Mouse (Mus musculus) forebrain, embryonic 15.5 days (tissue): ENCODE measurements around the gene Cabp4. TPM values are rescaled to one million over a fixed set of nuclear protein-coding genes. Genes with fewer than 3 reads are reported as not detected.
A peak's percentile ranks its signal among the peaks of the same experiment; 100 is the strongest.
"Not testable (repeated sequence)": the region's sequence is repeated elsewhere in the genome, so short reads cannot be mapped to it uniquely, and the experiment has no call there.

ENCODE experiments used
- ATAC-seq: fragments of 200-750 bp; cut with Nextera tagmentation; replicated peaks from 2 replicates; pipeline ENCODE4 v1.8.0; 2017; ENCODE audit warnings: mild to moderate bottlenecking, moderate TSS enrichment, moderate library complexity
- H3K27ac ChIP-seq: fragments of 300-500 bp; sonication (generic); replicated peaks from 2 replicates; pipeline ENCODE4 v1.5.1; 2015; ENCODE audit warnings: mild to moderate bottlenecking, inconsistent platforms
- H3K27me3 ChIP-seq: fragments of 300-500 bp; sonication (generic); 2 replicates; pipeline ENCODE4 v1.6.1; 2015; ENCODE audit warnings: inconsistent platforms
- H3K36me3 ChIP-seq: fragments of 300-500 bp; sonication (generic); 2 replicates; pipeline ENCODE4 v1.6.1; 2015; ENCODE audit warnings: mild to moderate bottlenecking, inconsistent platforms
- H3K4me1 ChIP-seq: fragments of 300-500 bp; sonication (generic); 2 replicates; pipeline ENCODE4 v1.6.1; 2015; ENCODE audit warnings: inconsistent platforms
- H3K4me2 ChIP-seq: fragments of 300-500 bp; sonication (generic); replicated peaks from 2 replicates; pipeline ENCODE4 v1.6.1; 2015; ENCODE audit warnings: mild to moderate bottlenecking, inconsistent platforms
- H3K4me3 ChIP-seq: fragments of 300-500 bp; sonication (generic); 2 replicates; pipeline ENCODE4 v1.5.1; 2015; ENCODE audit warnings: mild to moderate bottlenecking, inconsistent platforms
- H3K9ac ChIP-seq: fragments of 300-500 bp; sonication (generic); replicated peaks from 2 replicates; pipeline ENCODE4 v1.6.1; 2015; ENCODE audit warnings: mild to moderate bottlenecking, inconsistent platforms
- H3K9me3 ChIP-seq: fragments of 300-500 bp; sonication (generic); 2 replicates; pipeline ENCODE4 v1.6.1; 2016; ENCODE audit warnings: inconsistent platforms
- WGBS: fragments of 180-500 bp; shearing (Covaris S2); methylation state at CpG from one replicate; pipeline ENCODE4 v1.1.7; 2015; ENCODE audit warnings: mixed read lengths; 5-methylcytosine and 5-hydroxymethylcytosine counted together
- polyA plus RNA-seq: library from polyadenylated mRNA; unstranded; fragments of >200 nt; fragmentation: Nextera tagmentation; extraction: Ambion mirVana; gene quantifications from 2 replicates; pipeline ENCODE4 v1.2.1, GENCODE M21; 2015

Cabp4 gene
- polyA plus RNA-seq, 1 experiment from 2014 or later, result 0.15 TPM

- Histone ChIP-seq H3K4me1 (no peaks in the 10 kb centered on the region), H3K36me3 (no peaks in the 10 kb centered on the region), H3K9me3 (no peaks in the 10 kb centered on the region), H3K9ac (no peak within 1 kb of the TSS), H3K27ac (no peak within 1 kb of the TSS), H3K4me2 (no peak within 1 kb of the TSS), H3K4me3 (no peak within 1 kb of the TSS), H3K27me3 (no peaks in the 10 kb centered on the region)
- ATAC-seq, result no peak
- 69% methylated on average over 2 of the region's 2 CpGs for WGBS
Observed at GRCm38 (mm10) chr19:4139446-4139845, 4.4 kb downstream of the Cabp4 start, which contains the start of gene Gpr152. Gene Gpr152 (plus strand): TSS chr19:4139787.

GRCm38 (mm10) chr19:4137913-4138312 is 5.9 kb downstream of the Cabp4 start:
- no peak overlapping the region for H3K4me3 ChIP-seq
- H3K9me3 ChIP-seq, result no peaks in the 10 kb centered on the region
- H3K4me1 ChIP-seq, result no peaks in the 10 kb centered on the region
- H3K36me3 ChIP-seq, result peaks cover 2% of the 10 kb centered on the region; the same call in 1 of the 2 replicates
- H3K27ac ChIP-seq, result no peak overlapping the region
- 73% methylated on average over 5 of the region's 5 CpGs for WGBS
- H3K4me2 ChIP-seq, result no peak overlapping the region
- H3K27me3 ChIP-seq, result no peaks in the 10 kb centered on the region
- no peak for ATAC-seq
- no peak overlapping the region for H3K9ac ChIP-seq

GRCm38 (mm10) chr19:4136463-4136862 is 7.4 kb downstream of the Cabp4 start:
- WGBS, result 70% methylated on average over 5 of the region's 5 CpGs
- Histone ChIP-seq H3K9me3 (no peaks in the 10 kb centered on the region), H3K4me1 (no peaks in the 10 kb centered on the region), H3K27ac (no peak overlapping the region), H3K27me3 (no peaks in the 10 kb centered on the region), H3K4me3 (no peak overlapping the region), H3K4me2 (no peak overlapping the region), H3K9ac (no peak overlapping the region), H3K36me3 (peaks cover 15% of the 10 kb centered on the region)
- no peak for ATAC-seq

DNA sequence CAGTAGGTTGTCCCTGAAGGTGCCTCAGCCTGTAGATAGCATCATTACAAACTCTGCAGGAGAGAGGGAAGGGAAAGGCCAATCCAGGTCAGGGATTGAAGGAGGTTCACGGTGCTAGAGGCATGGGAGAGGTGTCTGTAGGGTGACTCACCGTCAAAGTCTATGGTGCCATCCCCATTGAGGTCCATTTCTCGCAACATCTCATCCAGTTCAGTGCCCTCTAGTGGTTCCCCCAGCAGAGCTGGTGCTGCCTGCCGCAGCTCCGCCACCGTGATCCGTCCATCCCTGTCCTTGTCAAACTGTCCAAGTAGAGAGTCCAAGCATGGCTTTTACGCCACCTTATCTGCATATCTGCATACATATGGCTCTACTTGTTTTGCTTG is 7.9 kb downstream of the Cabp4 start:
- ATAC-seq, result not testable (repeated sequence)
- WGBS, result 26% methylated on average over 8 of the region's 8 CpGs

GRCm38 (mm10) chr19:4135229-4135962 is 8.4 kb downstream of the Cabp4 start:
- 86% methylated on average over 6 of the region's 6 CpGs for WGBS
- not testable (repeated sequence) for H3K4me1 ChIP-seq, H3K27me3 ChIP-seq

More for the DNA sequence above, 7.9 kb downstream of the Cabp4 start:
- not testable (repeated sequence) for H3K4me1 ChIP-seq, H3K9me3 ChIP-seq, H3K4me3 ChIP-seq, H3K27ac ChIP-seq, H3K4me2 ChIP-seq, H3K9ac ChIP-seq, H3K27me3 ChIP-seq
- peaks cover 19% of the 10 kb centered on the region for H3K36me3 ChIP-seq

DNA sequence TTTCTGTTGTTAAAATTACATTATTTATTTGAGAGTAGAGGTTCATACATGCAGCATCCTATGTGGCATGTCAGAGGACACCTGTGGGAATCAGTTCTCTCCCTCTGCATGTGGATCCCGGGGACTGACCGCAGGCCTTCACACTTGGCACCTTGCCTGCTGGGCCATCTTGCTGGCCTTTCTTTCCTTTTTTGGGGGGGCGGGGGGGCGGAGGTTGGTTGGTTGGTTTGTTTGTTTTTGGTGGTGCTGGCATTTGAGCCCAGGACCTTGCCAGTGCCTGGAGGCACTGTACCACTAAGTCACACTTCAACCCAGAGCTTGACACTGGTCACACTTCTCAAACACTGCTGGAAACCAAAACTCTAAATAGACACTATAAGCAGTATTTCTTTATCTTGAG is 9.5 kb downstream of the Cabp4 start:
- Histone ChIP-seq H3K4me2 (no peak overlapping the region), H3K4me1 (no peaks in the 10 kb centered on the region), H3K9me3 (no peaks in the 10 kb centered on the region), H3K27me3 (no peaks in the 10 kb centered on the region), H3K9ac (no peak overlapping the region), H3K27ac (no peak overlapping the region), H3K4me3 (no peak overlapping the region), H3K36me3 (peaks cover 28% of the 10 kb centered on the region)
- no peak for ATAC-seq
- WGBS, result 92% methylated on average over 4 of the region's 4 CpGs

More at GRCm38 (mm10) chr19:4135229-4135962, 8.4 kb downstream of the Cabp4 start:
- not testable (repeated sequence) for H3K9ac ChIP-seq, H3K9me3 ChIP-seq, ATAC-seq, H3K4me3 ChIP-seq, H3K27ac ChIP-seq, H3K4me2 ChIP-seq
- H3K36me3 ChIP-seq, result peaks cover 19% of the 10 kb centered on the region

GRCm38 (mm10) chr19:4131768-4132167 is 12.1 kb downstream of the Cabp4 start:
- no peak for ATAC-seq
- no peaks in the 10 kb centered on the region for H3K9me3 ChIP-seq
- no peak overlapping the region for H3K9ac ChIP-seq
- H3K4me1 ChIP-seq, result peaks cover 10% of the 10 kb centered on the region
- H3K27me3 ChIP-seq, result no peaks in the 10 kb centered on the region
- WGBS, result 82% methylated on average over 2 of the region's 2 CpGs
- peaks cover 42% of the 10 kb centered on the region for H3K36me3 ChIP-seq
- H3K4me2 ChIP-seq, result no peak overlapping the region
- no peak overlapping the region for H3K27ac ChIP-seq
- H3K4me3 ChIP-seq, result no peak overlapping the region

GRCm38 (mm10) chr19:4131075-4131474 is 12.8 kb downstream of the Cabp4 start:
- H3K9ac ChIP-seq, result no peak overlapping the region
- H3K4me1 ChIP-seq, result peaks cover 15% of the 10 kb centered on the region
- peaks cover 42% of the 10 kb centered on the region for H3K36me3 ChIP-seq
- no peak for ATAC-seq
- H3K27me3 ChIP-seq, result no peaks in the 10 kb centered on the region
- H3K9me3 ChIP-seq, result no peaks in the 10 kb centered on the region
- 94% methylated on average over 5 of the region's 5 CpGs for WGBS
- no peak overlapping the region for H3K4me3 ChIP-seq
- no peak overlapping the region for H3K27ac ChIP-seq
- H3K4me2 ChIP-seq, result no peak overlapping the region

- no peaks in the 10 kb centered on the region for H3K27me3 ChIP-seq
- no peak overlapping the region for H3K27ac ChIP-seq
- WGBS, result 92% methylated on average over 4 of the region's 4 CpGs
- no peak overlapping the region for H3K4me2 ChIP-seq
- peaks cover 42% of the 10 kb centered on the region for H3K36me3 ChIP-seq
- no peak overlapping the region for H3K4me3 ChIP-seq
- ATAC-seq, result no peak
- H3K9ac ChIP-seq, result no peak overlapping the region
- no peaks in the 10 kb centered on the region for H3K9me3 ChIP-seq
- H3K4me1 ChIP-seq, result peaks cover 17% of the 10 kb centered on the region
Observed at GRCm38 (mm10) chr19:4130106-4130505, 13.7 kb downstream of the Cabp4 start.

- Histone ChIP-seq H3K27me3 (no peaks in the 10 kb centered on the region), H3K4me2 (no peak overlapping the region), H3K36me3 (peaks cover 42% of the 10 kb centered on the region), H3K27ac (no peak overlapping the region), H3K4me1 (peaks cover 19% of the 10 kb centered on the region), H3K9ac (no peak overlapping the region), H3K4me3 (no peak overlapping the region), H3K9me3 (no peaks in the 10 kb centered on the region)
- no peak for ATAC-seq
- WGBS, result 91% methylated on average over 7 of the region's 7 CpGs
Observed at GRCm38 (mm10) chr19:4129462-4129861, 14.4 kb downstream of the Cabp4 start.

- H3K27ac ChIP-seq, result no peak overlapping the region
- WGBS, result 74% methylated on average over 7 of the region's 7 CpGs
- no peaks in the 10 kb centered on the region for H3K27me3 ChIP-seq
Observed at GRCm38 (mm10) chr19:4126759-4127495, 16.9 kb downstream of the Cabp4 start.

More at GRCm38 (mm10) chr19:4126759-4127495, 16.9 kb downstream of the Cabp4 start:
- H3K4me2 ChIP-seq, result peak overlapping the region; percentile 63
- no peak for ATAC-seq
- peak overlapping the region; percentile 80 for H3K9ac ChIP-seq
- H3K4me1 ChIP-seq, result peaks cover 19% of the 10 kb centered on the region
- H3K4me3 ChIP-seq, result peak overlapping the region; percentile 62
- peaks cover 31% of the 10 kb centered on the region; the same call in 1 of the 2 replicates for H3K36me3 ChIP-seq
- no peaks in the 10 kb centered on the region for H3K9me3 ChIP-seq
